Mouse (Mus musculus): ENCODE results near the gene 4930444G20Rik. TPM values are rescaled to one million over a fixed set of nuclear protein-coding genes. Genes with fewer than 3 reads are reported as not detected.
"Not testable (repeated sequence)": the region's sequence is repeated elsewhere in the genome, so short reads cannot be mapped to it uniquely, and the experiment has no call there.

4930444G20Rik gene
- not detected in 2 replicates for polyA plus RNA-seq (2015; fragmentation: Nextera tagmentation; extraction: Ambion mirVana)

DNA sequence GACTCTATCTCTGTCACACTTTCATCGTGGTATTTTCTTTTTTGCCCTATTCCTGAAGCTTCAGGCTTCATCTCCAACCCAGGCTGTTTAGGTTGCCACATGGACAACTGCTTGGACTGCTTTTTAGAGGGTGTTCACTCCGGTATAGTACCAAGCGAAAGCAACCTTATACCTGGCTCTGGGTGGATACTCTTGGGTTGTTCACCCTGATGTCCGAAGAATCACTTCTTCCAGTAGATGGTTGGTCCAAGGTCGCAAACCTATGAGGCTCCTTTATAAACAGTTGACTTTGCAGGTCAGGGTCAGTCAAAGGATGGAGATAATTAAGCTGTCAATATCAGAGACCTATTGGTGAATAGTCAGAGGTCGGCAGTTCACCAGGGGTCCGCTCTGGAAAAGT lies at the start of gene 4930444G20Rik:
Gene 4930444G20Rik, minus strand, starts transcription at position 101 of the 400 bp plus-strand sequence.
- H3K27ac ChIP-seq (replicated peaks); H3K9ac ChIP-seq; H3K4me1 ChIP-seq; H3K4me2 ChIP-seq; H3K27me3 ChIP-seq (replicated peaks); H3K36me3 ChIP-seq; H3K9me3 ChIP-seq; H3K4me3 ChIP-seq; ATAC-seq (ENCODE audit: extremely low read depth, insufficient number of reproducible peaks, low FRiP score, low TSS enrichment): not testable (repeated sequence)
- WGBS = 86% methylated on average over 7 of the region's 7 CpGs

DNA sequence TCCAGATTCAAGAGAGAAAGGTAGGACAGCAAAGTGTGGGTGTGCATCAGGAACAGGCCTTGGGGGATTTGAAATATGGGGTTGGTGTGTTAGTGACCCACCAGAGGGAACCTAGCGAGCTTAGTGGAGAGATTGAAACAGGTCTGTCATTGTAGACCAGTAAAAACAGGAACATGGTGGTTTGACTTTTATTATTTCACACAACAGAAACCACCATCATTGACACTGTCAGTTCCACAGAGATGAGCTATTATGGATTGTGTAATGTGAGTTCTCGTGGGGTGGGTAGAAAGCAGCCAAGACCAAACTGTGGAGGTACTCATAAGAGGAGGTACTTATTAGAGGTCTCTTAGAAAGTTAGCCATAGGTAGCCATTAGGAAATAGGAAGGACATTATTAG lies 6.7 kb upstream of the 4930444G20Rik start:
- 69% methylated on average over 2 of the region's 2 CpGs for WGBS
- no peaks in the 10 kb centered on the region for H3K36me3 ChIP-seq

GRCm38 (mm10) chr10:22072739-22073138 lies 4.9 kb upstream of the 4930444G20Rik start:
- no peaks in the 10 kb centered on the region for H3K9me3 ChIP-seq
- WGBS = 50% methylated on average over 2 of the region's 2 CpGs
- ATAC-seq (ENCODE audit: extremely low read depth, insufficient number of reproducible peaks, low FRiP score, low TSS enrichment) = no peak
- no peak overlapping the region for H3K4me3 ChIP-seq
- no peaks in the 10 kb centered on the region for H3K4me1 ChIP-seq
- no peaks in the 10 kb centered on the region for H3K36me3 ChIP-seq
- H3K9ac ChIP-seq = no peak overlapping the region
- no peak overlapping the region for H3K4me2 ChIP-seq
- H3K27ac ChIP-seq (replicated peaks) = no peak overlapping the region
- no peaks in the 10 kb centered on the region for H3K27me3 ChIP-seq (replicated peaks)

More for the DNA sequence above, 6.7 kb upstream of the 4930444G20Rik start:
- Histone ChIP-seq H3K4me3 (no peak overlapping the region), H3K9me3 (no peaks in the 10 kb centered on the region), H3K27ac (replicated peaks) (no peak overlapping the region), H3K4me1 (no peaks in the 10 kb centered on the region), H3K9ac (no peak overlapping the region), H3K4me2 (no peak overlapping the region), H3K27me3 (replicated peaks) (no peaks in the 10 kb centered on the region)
- ATAC-seq (ENCODE audit: extremely low read depth, insufficient number of reproducible peaks, low FRiP score, low TSS enrichment) = no peak

GRCm38 (mm10) chr10:22070576-22070975 lies 2.7 kb upstream of the 4930444G20Rik start:
- ATAC-seq (ENCODE audit: extremely low read depth, insufficient number of reproducible peaks, low FRiP score, low TSS enrichment) = no peak

DNA sequence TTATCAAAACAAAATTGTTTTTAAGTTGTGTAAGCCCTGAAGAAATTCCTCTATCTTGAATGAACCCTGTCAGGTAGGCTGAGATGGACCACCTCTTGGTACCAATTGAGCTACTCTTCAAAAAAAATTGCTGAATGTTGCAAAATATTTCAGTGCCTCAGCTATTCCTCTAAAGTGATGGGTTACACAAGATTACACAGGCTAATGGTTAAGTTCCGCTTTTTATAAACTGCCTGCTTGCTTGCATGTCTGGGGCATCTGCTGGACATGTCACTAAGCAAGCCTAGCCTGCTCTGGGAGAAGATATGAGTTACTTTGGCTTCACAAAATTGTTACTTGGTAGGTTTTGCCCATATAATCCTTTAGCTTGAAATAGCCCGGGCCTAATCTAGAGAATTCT lies 2.3 kb upstream of the 4930444G20Rik start:
- Histone ChIP-seq H3K4me3 (no peak overlapping the region), H3K9me3 (no peaks in the 10 kb centered on the region), H3K27me3 (replicated peaks) (no peaks in the 10 kb centered on the region), H3K4me1 (no peaks in the 10 kb centered on the region), H3K9ac (no peak overlapping the region), H3K4me2 (no peak overlapping the region), H3K36me3 (no peaks in the 10 kb centered on the region), H3K27ac (replicated peaks) (no peak overlapping the region)
- ATAC-seq (ENCODE audit: extremely low read depth, insufficient number of reproducible peaks, low FRiP score, low TSS enrichment) = no peak
- WGBS = 78% methylated on average over 2 of the region's 2 CpGs

More at GRCm38 (mm10) chr10:22070576-22070975, 2.7 kb upstream of the 4930444G20Rik start:
- Histone ChIP-seq H3K27ac (replicated peaks) (no peak overlapping the region), H3K36me3 (no peaks in the 10 kb centered on the region), H3K9ac (no peak overlapping the region), H3K4me2 (no peak overlapping the region), H3K9me3 (no peaks in the 10 kb centered on the region), H3K4me3 (no peak overlapping the region), H3K4me1 (no peaks in the 10 kb centered on the region), H3K27me3 (replicated peaks) (no peaks in the 10 kb centered on the region)
- WGBS = 40% methylated on average over 4 of the region's 4 CpGs

GRCm38 (mm10) chr10:22059415-22059814 lies 8.5 kb downstream of the 4930444G20Rik start:
- no peak for ATAC-seq (ENCODE audit: extremely low read depth, insufficient number of reproducible peaks, low FRiP score, low TSS enrichment)
- no peak overlapping the region for H3K9ac ChIP-seq
- H3K27me3 ChIP-seq (replicated peaks) = no peaks in the 10 kb centered on the region
- 90% methylated on average over 2 of the region's 2 CpGs for WGBS
- H3K4me3 ChIP-seq = peak overlapping the region; percentile 55
- peak overlapping the region; percentile 73 for H3K4me2 ChIP-seq
- no peaks in the 10 kb centered on the region for H3K36me3 ChIP-seq
- no peaks in the 10 kb centered on the region for H3K9me3 ChIP-seq
- peaks cover 6% of the 10 kb centered on the region; the same call in 1 of the 2 replicates for H3K4me1 ChIP-seq
- H3K27ac ChIP-seq (replicated peaks) = no peak overlapping the region

- peak; percentile 53 for ATAC-seq (ENCODE audit: extremely low read depth, insufficient number of reproducible peaks, low FRiP score, low TSS enrichment)
- Histone ChIP-seq H3K4me3 (peak overlapping the region; percentile 55), H3K27me3 (replicated peaks) (no peaks in the 10 kb centered on the region), H3K4me1 (peaks cover 3% of the 10 kb centered on the region; the same call in 1 of the 2 replicates), H3K4me2 (peak overlapping the region; percentile 73), H3K9me3 (no peaks in the 10 kb centered on the region), H3K36me3 (no peaks in the 10 kb centered on the region), H3K9ac (peak overlapping the region; percentile 66), H3K27ac (replicated peaks) (no peak overlapping the region)
- 16% methylated on average over 12 of the region's 12 CpGs for WGBS
Observed at GRCm38 (mm10) chr10:22059026-22059325, 8.9 kb downstream of the 4930444G20Rik start.

GRCm38 (mm10) chr10:22058218-22059025 lies 9.5 kb downstream of the 4930444G20Rik start:
- peak; percentile 89 for ATAC-seq (ENCODE audit: extremely low read depth, insufficient number of reproducible peaks, low FRiP score, low TSS enrichment)
- WGBS = 9% methylated on average over 41 of the region's 41 CpGs

DNA sequence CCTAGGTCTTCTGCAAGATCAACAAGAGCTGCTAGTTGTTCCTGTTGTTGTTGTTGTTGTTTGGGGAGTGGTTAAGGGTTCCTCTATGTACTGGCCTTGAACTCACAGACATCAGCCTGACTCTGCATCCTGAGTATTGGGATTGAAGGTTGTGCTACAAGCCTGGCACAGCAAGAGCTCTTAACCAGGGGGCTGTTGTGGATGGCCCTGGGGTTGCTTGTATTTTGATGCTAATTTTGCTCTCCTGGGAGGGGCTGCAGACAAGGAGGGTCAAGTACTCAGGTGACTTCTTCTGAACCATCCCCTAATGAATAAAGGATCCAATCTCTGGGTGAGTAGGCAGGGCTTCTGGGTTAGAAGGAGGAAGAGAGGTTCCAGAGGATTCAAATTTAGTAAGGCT lies 12.6 kb downstream of the 4930444G20Rik start:
- Histone ChIP-seq H3K9me3 (no peaks in the 10 kb centered on the region), H3K9ac (no peak overlapping the region), H3K27ac (replicated peaks) (no peak overlapping the region), H3K4me2 (no peak overlapping the region), H3K4me3 (no peak overlapping the region), H3K27me3 (replicated peaks) (no peaks in the 10 kb centered on the region; the same call in 1 of the 2 replicates), H3K36me3 (no peaks in the 10 kb centered on the region), H3K4me1 (0 out of 2 replicates have a peak, but pooled peaks cover 2% of the 10 kb centered on the region)
- no peak for ATAC-seq (ENCODE audit: extremely low read depth, insufficient number of reproducible peaks, low FRiP score, low TSS enrichment)

More at GRCm38 (mm10) chr10:22058218-22059025, 9.5 kb downstream of the 4930444G20Rik start:
- Histone ChIP-seq H3K27ac (replicated peaks) (no peak overlapping the region), H3K9me3 (no peaks in the 10 kb centered on the region), H3K9ac (peak overlapping the region; percentile 76), H3K4me1 (0 out of 2 replicates have a peak, but pooled peaks cover 2% of the 10 kb centered on the region), H3K36me3 (no peaks in the 10 kb centered on the region), H3K4me2 (peak overlapping the region; percentile 73), H3K27me3 (replicated peaks) (no peaks in the 10 kb centered on the region), H3K4me3 (peak overlapping the region; percentile 55)

GRCm38 (mm10) chr10:22036256-22036655 lies 31.6 kb downstream of the 4930444G20Rik start:
- ATAC-seq (ENCODE audit: extremely low read depth, insufficient number of reproducible peaks, low FRiP score, low TSS enrichment); H3K27me3 ChIP-seq (replicated peaks); H3K27ac ChIP-seq (replicated peaks); H3K4me3 ChIP-seq; H3K4me2 ChIP-seq; H3K9me3 ChIP-seq; H3K4me1 ChIP-seq; H3K36me3 ChIP-seq; H3K9ac ChIP-seq: not testable (repeated sequence)
- 7% methylated on average over 3 of the region's 3 CpGs for WGBS

GRCm38 (mm10) chr10:22034303-22034702 lies 33.6 kb downstream of the 4930444G20Rik start:
- no peak overlapping the region for H3K27ac ChIP-seq (replicated peaks)
- 7% methylated on average over 9 of the region's 9 CpGs for WGBS
- no peaks in the 10 kb centered on the region for H3K4me1 ChIP-seq
- no peak overlapping the region for H3K4me3 ChIP-seq
- peaks cover 2% of the 10 kb centered on the region; the same call in 1 of the 2 replicates for H3K27me3 ChIP-seq (replicated peaks)
- H3K4me2 ChIP-seq = no peak overlapping the region
- ATAC-seq (ENCODE audit: extremely low read depth, insufficient number of reproducible peaks, low FRiP score, low TSS enrichment) = no peak
- H3K9ac ChIP-seq = no peak overlapping the region
- H3K36me3 ChIP-seq = no peaks in the 10 kb centered on the region
- H3K9me3 ChIP-seq = 0 out of 2 replicates have a peak, but pooled peaks cover 3% of the 10 kb centered on the region

DNA sequence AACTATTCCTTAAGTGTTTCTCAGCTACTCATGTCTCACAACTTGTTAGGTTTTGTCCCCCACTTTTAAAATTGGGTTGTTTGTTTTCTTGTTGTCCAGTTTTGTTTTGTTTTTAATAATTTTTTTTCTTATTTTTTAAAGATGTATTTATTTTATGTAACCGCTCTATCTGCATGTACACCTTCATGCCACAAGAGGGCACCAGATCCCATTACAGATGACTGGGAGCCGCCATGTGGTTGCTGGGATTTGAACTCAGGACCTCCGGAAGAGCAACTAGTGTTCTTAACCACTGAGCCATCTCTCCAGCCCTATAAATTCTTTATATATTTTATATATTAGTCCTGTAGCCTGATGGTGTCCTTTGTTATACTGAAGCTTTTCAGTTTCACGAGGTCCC lies 49.3 kb downstream of the 4930444G20Rik start:
- Histone ChIP-seq H3K36me3 (no peaks in the 10 kb centered on the region), H3K9me3 (no peaks in the 10 kb centered on the region), H3K4me3 (no peak overlapping the region), H3K4me1 (no peaks in the 10 kb centered on the region), H3K27me3 (replicated peaks) (no peaks in the 10 kb centered on the region), H3K9ac (no peak overlapping the region), H3K4me2 (no peak overlapping the region), H3K27ac (replicated peaks) (no peak overlapping the region)
- 88% methylated on average over 4 of the region's 4 CpGs for WGBS
- ATAC-seq (ENCODE audit: extremely low read depth, insufficient number of reproducible peaks, low FRiP score, low TSS enrichment) = no peak
